Mouse (Mus musculus): ENCODE measurements around the gene Necab3. TPM values are rescaled to one million over a fixed set of nuclear protein-coding genes. Genes with fewer than 3 reads are reported as not detected.

Gene Necab3
- polyA plus RNA-seq, 1 experiment from 2014 or later: 19.9 TPM

GRCm38 (mm10) chr2:154593025-154593424, 34.3 kb upstream of the Necab3 start:
- no peaks in the 10 kb centered on the region; the same call in 1 of the 2 replicates for H3K36me3 ChIP-seq (ENCODE audit: control insufficient read depth, insufficient read depth, low read length)
- H3K4me2 ChIP-seq (ENCODE audit: low read length): no peak overlapping the region
- H3K4me3 ChIP-seq (ENCODE audit: low read depth, low read length): no peak overlapping the region
- H3K27me3 ChIP-seq (ENCODE audit: control insufficient read depth, insufficient read depth, low read depth, low read length): no peaks in the 10 kb centered on the region
- no peaks in the 10 kb centered on the region for H3K9me3 ChIP-seq (replicated peaks; ENCODE audit: control insufficient read depth, low read length, poor library complexity, severe bottlenecking)
- no peak overlapping the region for H3K27ac ChIP-seq (ENCODE audit: low read length)
- WGBS: 69% methylated on average over 3 of the region's 3 CpGs
- no peaks in the 10 kb centered on the region for H3K4me1 ChIP-seq (ENCODE audit: control insufficient read depth, insufficient read depth, low read length)
- no peak overlapping the region for H3K9ac ChIP-seq (ENCODE audit: low read depth, low read length)
- ATAC-seq: no peak

GRCm38 (mm10) chr2:154591239-154591638, 32.5 kb upstream of the Necab3 start:
- Histone ChIP-seq H3K4me3 (ENCODE audit: low read depth, low read length) (no peak overlapping the region), H3K4me2 (ENCODE audit: low read length) (no peak overlapping the region), H3K9me3 (replicated peaks; ENCODE audit: control insufficient read depth, low read length, poor library complexity, severe bottlenecking) (no peaks in the 10 kb centered on the region), H3K36me3 (ENCODE audit: control insufficient read depth, insufficient read depth, low read length) (no peaks in the 10 kb centered on the region; the same call in 1 of the 2 replicates), H3K27ac (ENCODE audit: low read length) (no peak overlapping the region), H3K4me1 (ENCODE audit: control insufficient read depth, insufficient read depth, low read length) (no peaks in the 10 kb centered on the region), H3K27me3 (ENCODE audit: control insufficient read depth, insufficient read depth, low read depth, low read length) (no peaks in the 10 kb centered on the region), H3K9ac (ENCODE audit: low read depth, low read length) (no peak overlapping the region)
- ATAC-seq: no peak
- WGBS: 93% methylated on average over 3 of the region's 3 CpGs

- H3K4me3 ChIP-seq (ENCODE audit: low read depth, low read length): no peak overlapping the region
- H3K9me3 ChIP-seq (replicated peaks; ENCODE audit: control insufficient read depth, low read length, poor library complexity, severe bottlenecking): no peaks in the 10 kb centered on the region
- ATAC-seq: no peak
- peaks cover 3% of the 10 kb centered on the region; the same call in 1 of the 2 replicates for H3K4me1 ChIP-seq (ENCODE audit: control insufficient read depth, insufficient read depth, low read length)
- no peaks in the 10 kb centered on the region for H3K27me3 ChIP-seq (ENCODE audit: control insufficient read depth, insufficient read depth, low read depth, low read length)
- no peak overlapping the region for H3K27ac ChIP-seq (ENCODE audit: low read length)
- no peak overlapping the region for H3K4me2 ChIP-seq (ENCODE audit: low read length)
- no peaks in the 10 kb centered on the region; the same call in 1 of the 2 replicates for H3K36me3 ChIP-seq (ENCODE audit: control insufficient read depth, insufficient read depth, low read length)
- WGBS: 73% methylated on average over 4 of the region's 4 CpGs
- no peak overlapping the region for H3K9ac ChIP-seq (ENCODE audit: low read depth, low read length)
These were observed 30.4 kb upstream of the Necab3 start for GRCm38 (mm10) chr2:154589051-154589450.

GRCm38 (mm10) chr2:154586405-154586804, 27.7 kb upstream of the Necab3 start:
- no peak overlapping the region for H3K27ac ChIP-seq (ENCODE audit: low read length)
- ATAC-seq: no peak
- no peaks in the 10 kb centered on the region for H3K36me3 ChIP-seq (ENCODE audit: control insufficient read depth, insufficient read depth, low read length)
- no peaks in the 10 kb centered on the region for H3K9me3 ChIP-seq (replicated peaks; ENCODE audit: control insufficient read depth, low read length, poor library complexity, severe bottlenecking)
- H3K4me3 ChIP-seq (ENCODE audit: low read depth, low read length): no peak overlapping the region
- H3K4me1 ChIP-seq (ENCODE audit: control insufficient read depth, insufficient read depth, low read length): peaks cover 3% of the 10 kb centered on the region; the same call in 1 of the 2 replicates
- no peak overlapping the region for H3K4me2 ChIP-seq (ENCODE audit: low read length)
- no peaks in the 10 kb centered on the region for H3K27me3 ChIP-seq (ENCODE audit: control insufficient read depth, insufficient read depth, low read depth, low read length)
- 76% methylated on average over 5 of the region's 5 CpGs for WGBS
- no peak overlapping the region for H3K9ac ChIP-seq (ENCODE audit: low read depth, low read length)

- no peak overlapping the region for H3K4me2 ChIP-seq (ENCODE audit: low read length)
- ATAC-seq: no peak
- no peaks in the 10 kb centered on the region for H3K9me3 ChIP-seq (replicated peaks; ENCODE audit: control insufficient read depth, low read length, poor library complexity, severe bottlenecking)
- H3K4me3 ChIP-seq (ENCODE audit: low read depth, low read length): no peak overlapping the region
- H3K36me3 ChIP-seq (ENCODE audit: control insufficient read depth, insufficient read depth, low read length): no peaks in the 10 kb centered on the region
- H3K27me3 ChIP-seq (ENCODE audit: control insufficient read depth, insufficient read depth, low read depth, low read length): no peaks in the 10 kb centered on the region
- 59% methylated on average over 17 of the region's 17 CpGs for WGBS
- H3K4me1 ChIP-seq (ENCODE audit: control insufficient read depth, insufficient read depth, low read length): peaks cover 3% of the 10 kb centered on the region; the same call in 1 of the 2 replicates
- H3K9ac ChIP-seq (ENCODE audit: low read depth, low read length): no peak overlapping the region
- H3K27ac ChIP-seq (ENCODE audit: low read length): no peak overlapping the region
These were observed 26.4 kb upstream of the Necab3 start for GRCm38 (mm10) chr2:154584931-154585601.

- H3K4me3 ChIP-seq (ENCODE audit: low read depth, low read length): no peak overlapping the region
- H3K4me1 ChIP-seq (ENCODE audit: control insufficient read depth, insufficient read depth, low read length): peaks cover 3% of the 10 kb centered on the region; the same call in 1 of the 2 replicates
- H3K27ac ChIP-seq (ENCODE audit: low read length): peak overlapping the region; percentile 14; the same call in 1 of the 2 replicates
- 51% methylated on average over 15 of the region's 15 CpGs for WGBS
- H3K9ac ChIP-seq (ENCODE audit: low read depth, low read length): no peak overlapping the region
- no peak overlapping the region for H3K4me2 ChIP-seq (ENCODE audit: low read length)
- no peaks in the 10 kb centered on the region for H3K36me3 ChIP-seq (ENCODE audit: control insufficient read depth, insufficient read depth, low read length)
- ATAC-seq: peak; percentile 66
- no peaks in the 10 kb centered on the region for H3K27me3 ChIP-seq (ENCODE audit: control insufficient read depth, insufficient read depth, low read depth, low read length)
- no peaks in the 10 kb centered on the region for H3K9me3 ChIP-seq (replicated peaks; ENCODE audit: control insufficient read depth, low read length, poor library complexity, severe bottlenecking)
These were observed 25.5 kb upstream of the Necab3 start for GRCm38 (mm10) chr2:154583906-154584872.

GRCm38 (mm10) chr2:154581421-154581820, 22.7 kb upstream of the Necab3 start:
- Histone ChIP-seq H3K4me2 (ENCODE audit: low read length) (no peak overlapping the region), H3K4me1 (ENCODE audit: control insufficient read depth, insufficient read depth, low read length) (peaks cover 10% of the 10 kb centered on the region), H3K4me3 (ENCODE audit: low read depth, low read length) (no peak overlapping the region), H3K9me3 (replicated peaks; ENCODE audit: control insufficient read depth, low read length, poor library complexity, severe bottlenecking) (no peaks in the 10 kb centered on the region), H3K27me3 (ENCODE audit: control insufficient read depth, insufficient read depth, low read depth, low read length) (no peaks in the 10 kb centered on the region), H3K36me3 (ENCODE audit: control insufficient read depth, insufficient read depth, low read length) (no peaks in the 10 kb centered on the region), H3K27ac (ENCODE audit: low read length) (no peak overlapping the region), H3K9ac (ENCODE audit: low read depth, low read length) (no peak overlapping the region)
- no peak for ATAC-seq
- WGBS: 90% methylated on average over 1 of the region's 1 CpGs

- H3K27me3 ChIP-seq (ENCODE audit: control insufficient read depth, insufficient read depth, low read depth, low read length): no peaks in the 10 kb centered on the region
- ATAC-seq: no peak
- H3K36me3 ChIP-seq (ENCODE audit: control insufficient read depth, insufficient read depth, low read length): no peaks in the 10 kb centered on the region
- H3K4me2 ChIP-seq (ENCODE audit: low read length): no peak overlapping the region
- H3K9me3 ChIP-seq (replicated peaks; ENCODE audit: control insufficient read depth, low read length, poor library complexity, severe bottlenecking): no peaks in the 10 kb centered on the region
- no peak overlapping the region for H3K9ac ChIP-seq (ENCODE audit: low read depth, low read length)
- peaks cover 10% of the 10 kb centered on the region for H3K4me1 ChIP-seq (ENCODE audit: control insufficient read depth, insufficient read depth, low read length)
- no peak overlapping the region for H3K4me3 ChIP-seq (ENCODE audit: low read depth, low read length)
- no peak overlapping the region for H3K27ac ChIP-seq (ENCODE audit: low read length)
- 71% methylated on average over 8 of the region's 8 CpGs for WGBS
These were observed 21.9 kb upstream of the Necab3 start for GRCm38 (mm10) chr2:154580586-154580985.

- H3K9me3 ChIP-seq (replicated peaks; ENCODE audit: control insufficient read depth, low read length, poor library complexity, severe bottlenecking): no peaks in the 10 kb centered on the region
- no peak for ATAC-seq
- H3K4me1 ChIP-seq (ENCODE audit: control insufficient read depth, insufficient read depth, low read length): peaks cover 7% of the 10 kb centered on the region
- no peaks in the 10 kb centered on the region for H3K27me3 ChIP-seq (ENCODE audit: control insufficient read depth, insufficient read depth, low read depth, low read length)
- 54% methylated on average over 6 of the region's 6 CpGs for WGBS
- H3K4me2 ChIP-seq (ENCODE audit: low read length): no peak overlapping the region
- H3K27ac ChIP-seq (ENCODE audit: low read length): no peak overlapping the region; the same call in 1 of the 2 replicates
- no peak overlapping the region for H3K4me3 ChIP-seq (ENCODE audit: low read depth, low read length)
- no peaks in the 10 kb centered on the region for H3K36me3 ChIP-seq (ENCODE audit: control insufficient read depth, insufficient read depth, low read length)
- no peak overlapping the region for H3K9ac ChIP-seq (ENCODE audit: low read depth, low read length)
These were observed 19.0 kb upstream of the Necab3 start for GRCm38 (mm10) chr2:154577744-154578067.

Data from midbrain, embryonic 16.5 days (tissue).